Mouse (Mus musculus) adrenal gland, adult 10 weeks (tissue): ENCODE measurements around the gene Mmab. TPM values are rescaled to one million over a fixed set of nuclear protein-coding genes. Genes with fewer than 3 reads are reported as not detected.

Source experiments
- polyA plus RNA-seq: library from polyadenylated mRNA; stranded (reverse); fragments of 350-450 nt; fragmentation: Illumina TruSeq; extraction: RNeasy Lipid Tissue Mini Kit (QIAGEN cat#74804); gene quantifications from one replicate; pipeline ENCODE4 v1.2.3, GENCODE M21; 2014; ENCODE audit warnings: low read depth, low replicate concordance

Gene Mmab
- 7.3 TPM for polyA plus RNA-seq

GRCm38 (mm10) chr5:114443566-114444367 is at the start of gene Mmab, which contains the start of gene Mvk:
Gene Mmab, minus strand, starts transcription at chr5:114444060.
Gene Mvk, plus strand, starts transcription at chr5:114444269.

Other genes starting within 250 kb of the Mmab start
- gene Foxn4, start 170.3 kb downstream of the Mmab start, polyA plus RNA-seq = not detected
- gene Myo1h, start 154.9 kb downstream of the Mmab start, polyA plus RNA-seq = not detected
- 38.4 TPM for gene Kctd10, start 63.6 kb downstream of the Mmab start, polyA plus RNA-seq
- 5.7 TPM for gene Ube3b, start 63.5 kb downstream of the Mmab start, polyA plus RNA-seq
- not detected for gene Mvk, start 209 bp upstream of the Mmab start, polyA plus RNA-seq
- 3.8 TPM for gene Fam222a, start 124.0 kb upstream of the Mmab start, polyA plus RNA-seq
- not detected for gene Trpv4, start 214.4 kb upstream of the Mmab start, polyA plus RNA-seq
- gene Gltp, start 246.9 kb upstream of the Mmab start, polyA plus RNA-seq = 30.6 TPM